Comparison of ENCODE assay signal across 14 mouse cellular contexts in the genomic region with DNA sequence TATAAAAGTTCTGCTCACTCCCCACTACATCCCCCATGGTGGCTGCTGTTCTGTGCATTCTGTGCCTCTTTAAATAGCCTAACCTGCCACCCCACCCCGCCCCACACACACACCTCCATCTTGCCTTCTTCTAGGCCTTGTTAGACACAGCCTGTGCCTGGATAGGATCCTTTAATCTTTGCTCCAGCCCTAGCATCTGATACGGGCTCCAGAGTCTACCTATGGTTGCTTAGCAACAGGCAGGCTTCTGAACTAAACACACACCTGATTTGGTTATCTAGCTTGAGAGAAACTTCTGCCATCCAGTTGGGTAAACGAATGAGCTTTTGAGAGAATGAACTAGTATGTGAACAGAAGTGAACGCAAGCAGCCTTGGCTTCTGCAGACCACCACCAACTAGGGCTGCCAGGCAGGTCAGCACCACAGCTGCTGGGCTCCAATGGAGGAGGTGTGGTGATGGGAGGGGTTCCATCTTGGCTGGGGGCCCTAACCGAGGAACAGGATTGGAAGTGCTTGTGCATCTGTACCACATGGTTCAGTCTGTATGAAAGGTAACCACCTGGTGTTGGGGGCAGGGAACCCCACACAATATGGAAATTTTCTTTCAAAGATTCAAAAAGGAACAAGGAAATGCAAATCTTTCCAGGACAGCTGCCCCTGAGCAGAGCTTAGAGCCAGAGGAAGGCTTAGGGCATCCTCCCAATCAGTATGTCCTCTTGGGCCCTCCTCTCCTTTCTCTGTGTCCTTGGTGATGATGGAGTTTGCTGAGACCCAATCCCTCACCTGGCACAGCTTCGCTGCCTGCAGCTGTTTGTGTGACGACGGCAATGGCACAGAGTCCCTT.
DNase-seq lines count a peak whose midpoint lies in the region; ATAC-seq and TF ChIP-seq lines count a peak whose summit lies in the region.
"Had no signal": no experiment of that assay in that cellular context is flagged by ENCODE, and none has a peak within 500 bp of the region (broad histone marks: within the 10 kb centered on the region; RNA-seq: fewer than 3 reads in every experiment).

No protein-coding gene starts in this region.

- intact Hi-C loops in gastrocnemius, postnatal 36 days (cut with DNase I) = no loop called here

- WGBS in hindbrain, embryonic 15.5 days = 68% methylated on average over 8 of the region's 8 CpGs
- 85% methylated on average over 8 of the region's 8 CpGs for WGBS in hindbrain, embryonic 13.5 days

- no peaks in the 10 kb centered on the region for H3K27me3 ChIP-seq in hindbrain, embryonic 15.5 days
- H3K27me3 ChIP-seq in hindbrain, embryonic 13.5 days = no peaks in the 10 kb centered on the region
- no peaks in the 10 kb centered on the region for H3K27me3 ChIP-seq in splenic B cell, adult 2 months (ENCODE audit: control insufficient read depth, insufficient read depth, low read length, poor library complexity, severe bottlenecking)
- H3K27me3 ChIP-seq: neural tube, embryonic 13.5 days had no signal

- H3K27ac ChIP-seq in hindbrain, embryonic 15.5 days (replicated peaks) = no peak overlapping the region
- H3K27ac ChIP-seq in hindbrain, embryonic 13.5 days = no peak overlapping the region
- H3K27ac ChIP-seq: neural tube, embryonic 13.5 days had no signal

- TF ChIP-seq POLR2A in brain, embryonic 14.5 days (IDR thresholded peaks at IDR 0.05; ENCODE audit: borderline replicate concordance, extremely low read depth, insufficient read depth, insufficient read length, poor library complexity, severe bottlenecking) = no peak

- ATAC-seq in hindbrain, embryonic 15.5 days (ENCODE audit: low FRiP score, low read depth) = peak; percentile 85
- ATAC-seq in hindbrain, embryonic 13.5 days (ENCODE audit: low FRiP score) = no peak; the same call in 1 of the 2 replicates
- ATAC-seq: activated CD4-positive, CD25-positive, alpha-beta regulatory T cell, adult 4 months had no signal

- H3K4me3 ChIP-seq in hindbrain, embryonic 15.5 days = no peak overlapping the region
- no peak overlapping the region for H3K4me3 ChIP-seq in hindbrain, embryonic 13.5 days
- H3K4me3 ChIP-seq: neural tube, embryonic 13.5 days had no signal

- no peaks in the 10 kb centered on the region for H3K9me3 ChIP-seq in hindbrain, embryonic 15.5 days
- no peaks in the 10 kb centered on the region for H3K9me3 ChIP-seq in hindbrain, embryonic 13.5 days
- H3K9me3 ChIP-seq: neural tube, embryonic 13.5 days had no signal

- H3K36me3 ChIP-seq in hindbrain, embryonic 15.5 days = no peaks in the 10 kb centered on the region
- H3K36me3 ChIP-seq in hindbrain, embryonic 13.5 days = no peaks in the 10 kb centered on the region
- H3K36me3 ChIP-seq in splenic B cell, adult 2 months (ENCODE audit: control insufficient read depth, insufficient read depth, low read length, poor library complexity, severe bottlenecking) = no peaks in the 10 kb centered on the region
- H3K36me3 ChIP-seq: neural tube, embryonic 13.5 days had no signal

- peak; percentile 4 for DNase-seq in A20 (ENCODE audit: low read depth, low spot score)
- DNase-seq in brain, embryonic 14.5 days (ENCODE audit: low read depth) = peak; percentile 50
- DNase-seq in splenic B cell, adult 2 months (ENCODE audit: low read depth, low spot score) = peak; percentile 23
- no peak for DNase-seq in kidney, adult 8-10 months
- no peak for DNase-seq in gastrocnemius, postnatal 36 days
- no peak for DNase-seq in spleen, adult 18-20 months
- DNase-seq: heart, adult 18-20 months; kidney, adult 11 months; layer of hippocampus, postnatal 36 days had no signal

- H3K4me1 ChIP-seq in hindbrain, embryonic 15.5 days (replicated peaks) = peaks cover 8% of the 10 kb centered on the region; the same call in 1 of the 2 replicates
- peaks cover 4% of the 10 kb centered on the region; the same call in 1 of the 2 replicates for H3K4me1 ChIP-seq in hindbrain, embryonic 13.5 days (replicated peaks)
- H3K4me1 ChIP-seq: neural tube, embryonic 13.5 days had no signal

- no peak for TF ChIP-seq CTCF in brain, embryonic 14.5 days (IDR thresholded peaks at IDR 0.05; ENCODE audit: borderline replicate concordance, extremely low read depth, insufficient read depth, insufficient read length)

- H3K9ac ChIP-seq in hindbrain, embryonic 15.5 days = no peak overlapping the region
- no peak overlapping the region for H3K9ac ChIP-seq in hindbrain, embryonic 13.5 days
- H3K9ac ChIP-seq: neural tube, embryonic 13.5 days had no signal

- no peak overlapping the region for H3K4me2 ChIP-seq in hindbrain, embryonic 15.5 days
- H3K4me2 ChIP-seq in hindbrain, embryonic 13.5 days = no peak overlapping the region
- H3K4me2 ChIP-seq: liver, embryonic 11.5 days; neural tube, embryonic 13.5 days had no signal

Comparison
In these comparisons a context has a peak if more than half of its experiments do, and no peak if none do; other contexts are left out.
1. DNase-seq: peak in A20 (single experiment), brain, embryonic 14.5 days (single experiment) and splenic B cell, adult 2 months (single experiment); none in kidney, adult 8-10 months (0 of 2), gastrocnemius, postnatal 36 days (0 of 2) and spleen, adult 18-20 months (0 of 2).